Mouse (Mus musculus): ENCODE results near the gene Gm49776.

GRCm38 (mm10) chr16:18275166-18275565 is 17.0 kb upstream of the Gm49776 start:
- no peak for TF ChIP-seq CTCF (IDR thresholded peaks at IDR 0.05; ENCODE audit: extremely low read depth, insufficient read depth, low read length)
- TF ChIP-seq POLR2A (IDR thresholded peaks at IDR 0.05; ENCODE audit: extremely low read depth, insufficient read depth, low read length): no peak
